Mouse (Mus musculus): ENCODE measurements around the gene Olfr466. TPM values are rescaled to one million over a fixed set of nuclear protein-coding genes. Genes with fewer than 3 reads are reported as not detected.
A peak's percentile ranks its signal among the peaks of the same experiment; 100 is the strongest.

Olfr466 gene
- polyA plus RNA-seq, 1 experiment from 2014 or later: not detected

- H3K4me2 ChIP-seq (replicated peaks): peak overlapping the region; percentile 60; the same call in 1 of the 2 replicates
- peak; percentile 34; the same call in 1 of the 2 replicates for ATAC-seq (ENCODE audit: low FRiP score, low read depth)
- H3K27me3 ChIP-seq (replicated peaks): no peaks in the 10 kb centered on the region
- 60% methylated on average over 15 of the region's 15 CpGs for WGBS
- no peaks in the 10 kb centered on the region for H3K9me3 ChIP-seq
- no peak overlapping the region for H3K27ac ChIP-seq
- H3K36me3 ChIP-seq: no peaks in the 10 kb centered on the region
- H3K4me1 ChIP-seq: no peaks in the 10 kb centered on the region
- no peak overlapping the region for H3K4me3 ChIP-seq
- H3K9ac ChIP-seq: no peak overlapping the region; the same call in 1 of the 2 replicates
Observed at GRCm38 (mm10) chr13:65176472-65177091, 26.5 kb downstream of the Olfr466 start.

GRCm38 (mm10) chr13:65200667-65201066 lies 50.6 kb downstream of the Olfr466 start:
- no peak overlapping the region for H3K27ac ChIP-seq
- no peaks in the 10 kb centered on the region for H3K4me1 ChIP-seq
- H3K36me3 ChIP-seq: no peaks in the 10 kb centered on the region
- no peak overlapping the region for H3K4me3 ChIP-seq
- 58% methylated on average over 1 of the region's 1 CpGs for WGBS
- 0 out of 2 replicates have a peak, but pooled peaks cover 3% of the 10 kb centered on the region for H3K9me3 ChIP-seq
- no peak overlapping the region for H3K9ac ChIP-seq
- no peak overlapping the region for H3K4me2 ChIP-seq (replicated peaks)
- no peaks in the 10 kb centered on the region for H3K27me3 ChIP-seq (replicated peaks)
- no peak for ATAC-seq (ENCODE audit: low FRiP score, low read depth)

Other genes starting within 250 kb of the Olfr466 start
- gene Cntnap3, start 246.3 kb upstream of the Olfr466 start, polyA plus RNA-seq (2016; fragmentation: Nextera tagmentation; extraction: Ambion mirVana): 0.11 and 0.28 TPM in 2 replicates
- gene Spata31, start 232.8 kb upstream of the Olfr466 start, polyA plus RNA-seq (2016; fragmentation: Nextera tagmentation; extraction: Ambion mirVana): not detected in 2 replicates
- gene Spata31d1c, start 117.2 kb upstream of the Olfr466 start, polyA plus RNA-seq (2016; fragmentation: Nextera tagmentation; extraction: Ambion mirVana): 0.05 TPM in 1 of 2 replicates, not detected in the other
- gene Prss47, start 97.5 kb upstream of the Olfr466 start, polyA plus RNA-seq (2016; fragmentation: Nextera tagmentation; extraction: Ambion mirVana): not detected in 2 replicates
- gene Mfsd14b, start 37.3 kb upstream of the Olfr466 start, polyA plus RNA-seq (2016; fragmentation: Nextera tagmentation; extraction: Ambion mirVana): 38.4 and 41.7 TPM in 2 replicates
- not detected in 2 replicates for gene Olfr465-ps1, start 12.2 kb upstream of the Olfr466 start, polyA plus RNA-seq (2016; fragmentation: Nextera tagmentation; extraction: Ambion mirVana)
- gene Nlrp4f, start 55.7 kb downstream of the Olfr466 start, polyA plus RNA-seq (2016; fragmentation: Nextera tagmentation; extraction: Ambion mirVana): 0.10 TPM in 1 of 2 replicates, not detected in the other
- not detected in 2 replicates for gene Gm10775, start 109.3 kb downstream of the Olfr466 start, polyA plus RNA-seq (2016; fragmentation: Nextera tagmentation; extraction: Ambion mirVana)
- 17.9 and 21.2 TPM in 2 replicates for gene Zfp369, start 128.6 kb downstream of the Olfr466 start, polyA plus RNA-seq (2016; fragmentation: Nextera tagmentation; extraction: Ambion mirVana)

Measured in neural tube, embryonic 12.5 days (tissue).